Mouse (Mus musculus): Measurements from ENCODE around the gene Phldb1.

The Phldb1 gene

GRCm38 (mm10) chr9:44726431-44727146, 8.4 kb downstream of the Phldb1 start:
- DNase-seq, result no peak

- DNase-seq, result no peak
Measured at GRCm38 (mm10) chr9:44724665-44725064, 10.3 kb downstream of the Phldb1 start.

- DNase-seq, result peak; percentile 64
Measured at GRCm38 (mm10) chr9:44724223-44724622, 10.8 kb downstream of the Phldb1 start.

DNA sequence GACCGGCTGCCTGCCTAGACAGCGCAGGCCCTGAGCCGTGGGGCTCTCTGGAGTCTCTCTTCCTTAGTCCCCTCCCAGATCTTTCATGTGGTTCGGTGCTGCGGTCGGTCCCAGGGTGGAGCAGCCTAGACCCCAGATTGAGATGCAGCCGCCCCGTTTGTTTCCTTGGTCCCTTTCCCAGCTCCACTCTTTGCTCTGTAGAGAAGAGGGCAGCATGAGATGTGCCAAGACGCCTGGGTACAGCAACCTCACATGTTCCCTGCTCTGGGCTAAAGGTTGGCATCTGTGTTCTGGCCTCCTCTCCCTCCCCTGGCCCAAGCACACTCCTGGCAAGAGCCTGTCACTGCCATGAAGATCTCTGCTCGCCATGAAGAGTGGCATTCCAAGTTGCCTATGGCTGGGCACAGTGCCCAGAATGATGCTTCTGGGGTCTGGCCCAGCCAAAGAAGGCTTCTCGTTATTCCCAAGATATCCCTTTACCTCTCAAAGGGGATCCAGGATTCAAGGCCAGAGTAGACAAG, 11.4 kb downstream of the Phldb1 start:
- no peak for DNase-seq

GRCm38 (mm10) chr9:44723008-44723407, 12.0 kb downstream of the Phldb1 start:
- no peak for DNase-seq

DNA sequence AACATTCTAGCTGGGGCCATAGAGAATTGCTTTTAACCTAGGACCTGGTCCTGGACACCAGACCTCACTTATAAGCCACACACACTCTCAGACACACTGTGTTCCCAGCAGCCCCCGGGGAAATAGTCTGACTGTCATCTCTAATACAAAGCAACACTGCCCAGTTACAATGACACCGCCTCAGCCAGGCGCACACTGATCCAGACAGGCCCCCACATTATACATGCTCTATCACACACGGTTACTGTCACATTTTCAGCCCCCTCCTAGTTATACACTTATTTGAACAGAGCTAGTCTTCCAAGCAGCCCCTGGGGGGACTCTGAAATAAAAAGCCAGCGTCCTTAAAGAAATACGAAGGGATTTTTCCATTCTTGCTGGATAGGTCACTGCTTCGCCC, 12.4 kb downstream of the Phldb1 start:
- DNase-seq, result no peak

DNA sequence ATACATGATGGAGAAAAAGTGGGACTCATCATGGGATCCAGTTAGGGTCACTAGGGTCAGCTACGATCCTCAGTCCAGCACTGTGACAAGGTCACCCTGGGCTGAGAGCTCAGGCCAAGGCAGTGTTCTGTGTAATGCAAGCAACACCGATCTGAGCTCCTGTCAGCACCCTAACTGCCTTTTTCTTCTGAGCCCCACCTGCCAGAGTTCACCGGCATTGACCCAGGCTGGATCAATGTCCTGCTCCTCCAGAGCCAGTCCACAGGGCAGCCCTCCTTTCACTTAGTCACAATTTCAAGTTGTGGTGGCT, 13.2 kb downstream of the Phldb1 start:
- no peak for DNase-seq

DNA sequence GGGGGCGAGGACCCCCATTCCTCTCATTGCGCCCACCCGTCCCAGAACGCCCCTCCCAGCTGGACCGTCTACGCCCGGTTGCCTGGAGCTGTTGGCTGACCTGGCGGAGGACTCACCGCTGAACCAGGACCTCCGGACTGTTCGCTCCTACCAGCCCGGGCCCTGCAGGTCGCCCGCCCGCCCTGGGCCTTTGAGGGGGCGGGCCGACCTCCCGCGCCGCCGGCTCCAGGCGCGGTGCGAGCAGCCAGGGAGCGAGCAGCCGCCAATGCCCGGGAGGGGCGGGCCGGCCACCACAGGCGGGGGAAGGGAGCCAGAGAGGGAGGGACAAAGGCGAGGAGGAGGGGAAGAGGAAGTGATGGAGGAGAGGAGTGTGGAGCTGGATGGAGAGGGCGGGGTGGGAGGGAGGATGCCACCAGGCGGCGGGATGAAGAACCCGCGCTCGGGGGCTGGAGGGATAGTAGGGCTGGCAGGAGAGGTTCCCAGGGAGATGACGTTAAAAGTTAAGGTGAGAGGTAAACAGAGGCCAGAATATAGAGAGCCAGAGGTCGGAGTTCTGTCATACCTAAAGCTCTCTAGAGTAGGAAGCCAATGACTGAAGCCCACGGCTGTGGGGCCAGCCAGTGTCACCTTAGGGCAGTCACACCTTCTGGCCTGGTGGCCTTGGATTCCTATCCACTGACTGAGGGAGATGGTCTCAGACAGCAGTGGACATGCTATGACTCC, 13.7 kb downstream of the Phldb1 start:
- DNase-seq, result peak; percentile 90

DNA sequence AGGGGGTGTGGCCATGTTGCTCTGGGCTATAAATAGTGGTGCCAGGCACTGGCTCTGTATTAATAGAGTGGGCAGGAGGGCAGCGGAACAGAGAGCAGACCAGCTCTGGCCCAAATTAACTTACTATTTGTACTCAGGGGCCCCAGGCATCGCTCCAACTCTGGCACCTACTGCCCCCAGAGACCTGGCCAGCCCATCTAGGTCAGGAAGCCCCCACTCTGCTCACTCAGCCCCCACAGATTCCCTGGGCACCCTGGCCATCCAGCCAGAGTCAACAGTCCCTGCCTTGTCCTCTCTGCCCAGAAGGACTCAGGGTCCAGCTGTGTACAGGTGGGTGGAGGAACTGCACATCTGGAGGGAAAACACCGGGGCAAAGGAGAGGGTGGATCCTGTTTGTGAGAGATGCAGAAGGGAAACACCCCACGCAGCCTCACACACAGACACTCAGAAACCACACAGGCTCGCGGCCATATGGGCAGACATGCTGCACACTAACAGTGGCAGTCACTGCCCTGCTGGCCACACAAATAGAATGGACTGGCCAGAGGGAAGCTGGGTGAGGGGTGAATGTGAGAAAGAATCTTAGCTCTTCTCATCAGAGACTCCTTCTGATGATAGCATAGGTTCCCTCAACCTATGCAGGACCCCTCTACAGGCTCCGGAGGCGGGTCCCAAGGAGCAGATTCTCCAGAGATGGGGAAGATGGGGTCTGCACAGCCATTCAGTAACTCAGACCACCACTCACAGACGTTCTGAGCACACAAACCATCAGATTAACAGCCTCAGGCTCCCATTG, 14.4 kb downstream of the Phldb1 start:
- peak; percentile 49 for DNase-seq

GRCm38 (mm10) chr9:44719632-44720357, 15.2 kb downstream of the Phldb1 start:
- no peak for DNase-seq

- DNase-seq, result no peak
Measured at GRCm38 (mm10) chr9:44718937-44719631, 15.9 kb downstream of the Phldb1 start.

GRCm38 (mm10) chr9:44717822-44718242, 17.2 kb downstream of the Phldb1 start:
- DNase-seq, result peak; percentile 69

DNA sequence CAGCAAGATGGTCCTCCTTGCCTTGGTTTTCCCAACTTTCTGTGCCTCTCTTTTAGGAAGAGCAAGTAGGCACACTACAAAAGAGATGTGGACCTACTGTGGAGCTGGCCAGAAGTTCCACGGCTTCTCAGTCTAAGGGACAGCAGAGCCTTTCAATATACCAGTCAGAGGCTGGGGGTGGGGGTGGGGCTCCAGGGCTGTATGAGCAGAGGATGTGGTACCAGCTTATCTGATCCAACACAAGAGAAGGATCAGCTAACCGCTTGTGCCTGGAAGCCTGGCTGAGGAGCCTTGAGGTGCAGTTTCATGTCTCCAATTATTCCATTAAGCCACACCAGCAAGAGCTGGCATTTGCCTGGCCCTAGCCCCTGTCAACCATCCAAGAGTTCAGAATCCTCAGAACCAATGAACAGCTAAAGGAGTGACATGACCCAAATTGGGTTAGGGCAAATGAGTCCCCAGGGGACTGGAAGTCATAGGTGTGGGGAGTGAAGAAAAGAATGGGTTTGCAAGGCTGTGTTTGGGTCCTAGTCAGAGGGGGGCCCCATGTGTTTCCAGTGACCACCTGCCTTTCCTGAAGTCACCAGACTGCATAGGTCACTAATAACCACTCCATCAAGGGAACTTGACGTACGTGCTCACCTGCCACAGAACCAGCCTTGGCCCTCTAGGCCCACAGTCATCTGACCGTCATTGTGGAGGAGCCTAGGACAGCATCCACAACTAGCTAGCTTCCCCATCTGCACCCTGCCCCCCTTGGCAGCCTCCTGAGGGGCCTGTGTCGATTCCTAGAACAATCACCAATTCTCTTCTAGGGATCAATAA, 17.8 kb downstream of the Phldb1 start:
- DNase-seq, result peak; percentile 34

GRCm38 (mm10) chr9:44715705-44716362, 19.2 kb downstream of the Phldb1 start:
- no peak for DNase-seq

- no peak for DNase-seq
Measured at GRCm38 (mm10) chr9:44715109-44715508, 19.9 kb downstream of the Phldb1 start.

DNA sequence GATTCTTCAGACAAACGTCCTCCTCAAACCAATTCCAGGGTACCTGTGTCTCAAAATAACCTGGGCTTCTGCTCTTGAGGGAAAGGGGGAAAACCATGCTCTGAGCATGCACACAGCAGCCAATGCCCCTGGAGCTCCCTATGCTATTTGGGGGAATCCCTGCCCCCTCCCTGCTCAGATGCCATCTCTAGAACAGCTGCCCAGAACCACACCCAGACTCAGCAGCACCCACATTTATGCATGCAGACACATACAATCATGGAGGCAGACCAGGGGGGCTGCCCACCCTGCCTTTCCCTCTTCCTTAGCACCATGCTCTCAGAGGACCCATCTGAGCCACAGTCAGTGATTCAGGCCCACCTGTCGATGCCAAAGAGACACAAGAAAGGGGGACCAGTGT, 21.4 kb downstream of the Phldb1 start:
- DNase-seq, result no peak

DNA sequence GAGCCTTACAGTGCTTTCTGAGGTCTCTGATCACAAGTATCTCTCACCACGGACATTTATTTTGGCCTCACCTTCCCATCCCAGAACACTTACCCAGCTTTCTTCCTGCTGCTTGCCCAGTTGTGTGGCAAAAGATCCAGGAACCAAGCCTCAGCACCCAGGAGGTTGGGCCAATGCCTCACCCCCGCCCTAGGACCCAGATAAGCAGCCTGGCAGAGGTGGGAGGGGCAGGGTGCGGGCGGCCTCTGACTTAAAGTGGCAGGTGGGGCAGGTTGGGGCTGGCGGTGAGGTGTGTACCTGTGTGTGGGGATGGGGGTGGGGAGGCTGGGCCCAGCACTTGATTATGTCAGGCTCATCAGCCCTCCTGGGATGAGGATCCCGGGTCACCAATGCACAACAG, 21.9 kb downstream of the Phldb1 start:
- no peak for DNase-seq

DNA sequence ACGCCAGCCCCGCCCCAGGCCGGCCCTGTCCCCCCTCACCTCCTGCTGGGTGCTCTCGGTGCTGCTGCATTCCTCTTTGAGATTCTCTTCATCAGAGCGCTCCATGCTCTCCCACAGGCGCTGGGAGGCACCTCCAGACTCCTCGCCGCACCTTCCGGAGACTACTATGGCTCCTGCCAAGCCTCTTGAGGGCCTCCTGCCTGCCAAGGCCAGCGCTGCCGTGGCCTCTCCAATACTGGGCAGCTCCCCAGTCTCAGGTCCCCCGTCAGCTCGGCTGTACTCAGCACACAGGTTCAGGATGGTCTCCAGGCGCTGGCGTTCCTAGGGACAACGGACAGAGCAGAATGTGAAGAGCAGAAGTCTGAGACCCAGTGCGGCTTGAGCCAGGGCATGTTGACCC, 23.4 kb downstream of the Phldb1 start:
- DNase-seq, result no peak

DNA sequence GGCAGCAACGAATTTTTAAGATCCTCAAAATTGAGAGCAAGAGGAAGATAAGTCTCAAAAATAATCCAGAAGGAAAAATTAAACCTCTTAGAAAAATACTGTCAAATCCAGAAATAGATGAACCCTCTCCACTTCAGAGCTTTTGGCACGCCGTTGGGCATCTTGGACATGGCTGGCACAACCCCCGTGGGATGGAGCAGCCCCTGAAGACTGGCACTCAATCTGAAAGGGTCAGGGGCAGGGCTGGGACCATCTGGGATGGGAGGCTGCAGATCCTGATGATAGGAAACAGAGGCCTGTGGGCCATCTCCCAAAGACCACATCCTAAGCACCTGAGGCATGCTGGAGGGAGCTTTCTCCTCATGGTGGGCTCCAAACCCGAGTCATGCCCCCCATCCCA, 24.8 kb downstream of the Phldb1 start:
- DNase-seq, result no peak

GRCm38 (mm10) chr9:44709600-44709999, 25.4 kb downstream of the Phldb1 start:
- no peak for DNase-seq

DNA sequence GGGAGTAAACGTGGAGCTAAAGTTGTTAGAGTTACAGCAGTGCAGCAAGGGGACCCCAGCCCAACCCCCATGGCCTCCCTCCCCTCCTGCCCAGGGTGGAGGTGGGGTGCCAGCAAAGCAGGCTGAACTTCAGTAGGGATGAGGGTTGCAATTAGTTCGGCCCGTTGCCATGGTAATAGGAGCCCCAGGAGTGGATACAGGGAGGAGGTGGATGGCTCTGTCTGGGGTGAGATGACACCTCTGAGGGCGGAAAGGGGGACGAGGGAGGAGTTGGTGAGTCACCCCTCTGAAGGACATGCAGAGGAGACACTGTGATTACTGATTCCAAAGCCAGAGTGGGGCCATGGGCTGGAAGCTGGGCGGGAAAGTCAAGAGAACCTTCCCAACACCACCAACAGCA, 26.1 kb downstream of the Phldb1 start:
- DNase-seq, result no peak
